Mouse (Mus musculus) embryonic facial prominence, embryonic 10.5 days (tissue): Measurements from ENCODE around the gene Gm20696. TPM values are rescaled to one million over a fixed set of nuclear protein-coding genes. Genes with fewer than 3 reads are reported as not detected.

Experiments
- DNase-seq: peaks from one replicate; pipeline ENCODE4 v3.0.0-alpha.2; 2017; ENCODE audit warnings: low spot score
- H3K27ac ChIP-seq: fragments of 300-500 bp; sonication (generic); replicated peaks from 2 replicates; pipeline ENCODE4 v1.5.1; 2016; ENCODE audit warnings: mild to moderate bottlenecking
- H3K27me3 ChIP-seq: fragments of 300-500 bp; sonication (generic); replicated peaks from 2 replicates; pipeline ENCODE4 v1.6.1; 2016; ENCODE audit warnings: low read depth, mild to moderate bottlenecking; ENCODE audit not compliant: poor library complexity, severe bottlenecking
- H3K36me3 ChIP-seq: fragments of 300-500 bp; sonication (generic); replicated peaks from 2 replicates; pipeline ENCODE4 v1.6.1; 2016; ENCODE audit warnings: mild to moderate bottlenecking, moderate library complexity
- H3K4me1 ChIP-seq: fragments of 300-500 bp; sonication (generic); 2 replicates; pipeline ENCODE4 v1.6.1; 2016
- H3K4me3 ChIP-seq: fragments of 300-500 bp; sonication (generic); 2 replicates; pipeline ENCODE4 v1.5.1; 2016; ENCODE audit warnings: mild to moderate bottlenecking, moderate library complexity
- H3K9me3 ChIP-seq: fragments of 300-500 bp; sonication (generic); 2 replicates; pipeline ENCODE4 v1.6.1; 2016; ENCODE audit warnings: mild to moderate bottlenecking
- WGBS: fragments of 180-500 bp; shearing (Covaris S2); methylation state at CpG from one replicate; pipeline ENCODE4 v1.1.7; 2016; 5-methylcytosine and 5-hydroxymethylcytosine counted together
- polyA plus RNA-seq: library from polyadenylated mRNA; unstranded; fragments of >200 nt; fragmentation: Nextera tagmentation; extraction: Ambion mirVana; gene quantifications from 2 replicates; pipeline ENCODE4 v1.2.1, GENCODE M21; 2016

The Gm20696 gene
- polyA plus RNA-seq, 1 experiment from 2014 or later: 4.5 TPM

DNA sequence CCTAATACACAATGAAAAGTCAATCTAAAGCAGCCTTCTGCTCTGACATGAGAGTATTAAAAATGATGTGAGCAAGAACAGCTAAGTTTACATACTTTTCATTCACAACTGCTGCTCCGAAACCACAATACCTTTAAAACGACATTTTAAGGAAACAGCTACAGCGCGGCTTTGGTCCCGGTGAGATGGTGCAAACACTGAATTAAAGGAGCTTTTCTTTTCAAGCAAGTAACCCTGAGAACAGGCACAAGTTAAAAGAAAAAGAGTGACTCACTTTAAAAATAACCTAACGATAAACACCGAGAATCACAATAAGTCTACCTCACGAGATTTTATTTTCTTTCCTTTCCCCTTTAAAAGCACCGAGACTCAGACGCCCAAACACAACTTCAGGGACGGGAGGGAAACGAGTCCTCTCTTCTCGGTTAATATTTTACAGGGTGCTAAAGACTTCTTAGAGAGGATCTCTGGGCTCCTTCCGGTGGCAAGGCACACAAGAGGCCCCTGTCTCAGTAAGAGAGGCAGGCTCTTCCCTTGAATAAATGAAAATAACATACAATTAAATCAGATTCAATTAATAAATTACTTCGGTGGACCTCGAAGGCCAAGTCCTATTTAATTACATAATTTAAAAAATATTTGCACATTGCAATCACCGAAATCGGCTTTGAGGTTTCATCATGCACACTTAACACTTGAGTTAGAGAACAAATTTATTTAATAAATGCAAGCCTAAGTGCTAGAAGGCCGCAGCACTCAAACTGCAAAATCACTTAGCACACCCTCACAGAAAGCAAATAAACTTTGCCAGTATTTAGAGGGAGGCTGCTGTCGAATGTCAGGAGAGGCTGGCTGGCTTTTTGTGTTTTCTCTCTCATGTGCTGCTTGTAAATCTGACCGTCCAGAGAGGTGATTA, 391.0 kb downstream of the Gm20696 start:
- DNase-seq: no peak
- 68% methylated on average over 21 of the region's 21 CpGs for WGBS
- peaks cover 51% of the 10 kb centered on the region for H3K4me1 ChIP-seq

GRCm38 (mm10) chr6:99274667-99275066, 391.9 kb downstream of the Gm20696 start:
- H3K4me3 ChIP-seq: no peak overlapping the region
- no peaks in the 10 kb centered on the region for H3K9me3 ChIP-seq
- no peaks in the 10 kb centered on the region for H3K27me3 ChIP-seq
- no peak overlapping the region for H3K27ac ChIP-seq
- no peaks in the 10 kb centered on the region for H3K36me3 ChIP-seq
- H3K4me1 ChIP-seq: peaks cover 60% of the 10 kb centered on the region
- no peak for DNase-seq
- WGBS: 92% methylated on average over 5 of the region's 5 CpGs

More for the DNA sequence above, 391.0 kb downstream of the Gm20696 start:
- H3K27me3 ChIP-seq: no peaks in the 10 kb centered on the region
- H3K36me3 ChIP-seq: no peaks in the 10 kb centered on the region
- no peak overlapping the region for H3K27ac ChIP-seq
- no peak overlapping the region for H3K4me3 ChIP-seq
- H3K9me3 ChIP-seq: no peaks in the 10 kb centered on the region

GRCm38 (mm10) chr6:99274222-99274621, 392.4 kb downstream of the Gm20696 start:
- no peaks in the 10 kb centered on the region for H3K9me3 ChIP-seq
- H3K27me3 ChIP-seq: no peaks in the 10 kb centered on the region
- 78% methylated on average over 6 of the region's 6 CpGs for WGBS
- H3K36me3 ChIP-seq: no peaks in the 10 kb centered on the region
- DNase-seq: no peak
- 0 out of 2 replicates have a peak overlapping the region, but pooled peaks have one; percentile 40 for H3K27ac ChIP-seq
- H3K4me3 ChIP-seq: no peak overlapping the region
- peaks cover 63% of the 10 kb centered on the region for H3K4me1 ChIP-seq

DNA sequence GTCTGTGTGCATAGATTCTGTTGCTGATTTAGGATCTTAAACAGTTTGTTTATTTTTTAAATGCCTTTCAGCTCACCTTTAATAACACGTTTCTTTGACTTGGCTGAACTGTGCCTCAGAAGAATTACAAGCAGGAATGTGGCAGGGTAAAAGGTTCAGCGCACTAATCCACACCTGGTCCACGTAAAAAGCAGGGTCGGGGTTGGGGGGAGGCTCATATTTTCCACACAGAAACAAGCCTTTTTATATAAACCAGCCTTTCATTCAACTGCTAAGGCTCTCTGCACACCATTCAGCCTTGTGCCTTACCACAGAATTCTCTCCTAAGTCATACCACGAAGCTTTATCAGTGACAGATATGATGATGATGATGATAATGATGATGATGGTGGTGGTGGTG, 393.4 kb downstream of the Gm20696 start:
- 57% methylated on average over 5 of the region's 5 CpGs for WGBS
- no peak for DNase-seq
- no peak overlapping the region for H3K27ac ChIP-seq
- H3K36me3 ChIP-seq: no peaks in the 10 kb centered on the region
- H3K9me3 ChIP-seq: no peaks in the 10 kb centered on the region
- no peaks in the 10 kb centered on the region for H3K27me3 ChIP-seq
- H3K4me1 ChIP-seq: peaks cover 72% of the 10 kb centered on the region
- no peak overlapping the region for H3K4me3 ChIP-seq

DNA sequence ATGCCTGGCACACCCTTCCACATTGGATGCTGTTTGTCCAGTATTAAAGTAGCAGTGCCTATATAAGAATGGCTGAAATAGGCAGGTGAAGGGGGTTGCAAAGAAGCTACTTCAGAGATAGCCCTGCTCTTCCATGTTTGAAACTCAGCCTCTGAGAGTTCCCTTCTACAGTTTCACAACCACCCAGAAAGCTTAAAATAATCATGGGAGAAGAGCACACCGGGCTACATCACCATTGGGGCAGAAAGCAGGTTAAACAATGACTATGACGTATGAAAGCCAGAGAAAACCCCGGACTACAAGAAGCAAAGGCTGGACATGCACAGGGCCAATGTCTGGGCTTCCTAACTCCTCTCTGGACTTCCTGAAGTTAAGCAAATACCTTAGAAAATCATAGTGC, 394.4 kb downstream of the Gm20696 start:
- Histone ChIP-seq H3K9me3 (no peaks in the 10 kb centered on the region), H3K4me3 (no peak overlapping the region), H3K27ac (no peak overlapping the region), H3K27me3 (no peaks in the 10 kb centered on the region), H3K36me3 (no peaks in the 10 kb centered on the region), H3K4me1 (peaks cover 79% of the 10 kb centered on the region)
- DNase-seq: no peak
- 86% methylated on average over 3 of the region's 3 CpGs for WGBS

DNA sequence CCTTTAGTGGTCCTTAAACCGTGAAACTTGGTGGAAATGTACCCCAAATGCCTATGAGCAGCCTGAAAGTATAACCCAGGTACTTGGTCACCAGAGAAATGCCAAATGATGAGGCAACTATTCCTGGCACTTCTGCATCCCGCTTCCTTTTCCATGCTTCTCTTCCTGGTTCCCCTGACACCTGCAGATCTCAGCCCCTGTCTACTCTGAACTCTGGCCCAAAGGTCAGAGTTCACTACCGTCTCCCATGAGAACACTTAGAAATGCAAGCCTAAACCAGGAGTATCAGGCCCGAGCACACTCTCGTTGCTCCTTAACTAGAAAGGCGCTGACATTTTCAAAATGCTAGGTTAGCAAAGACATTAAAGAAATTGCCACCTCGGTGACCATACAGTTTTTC, 394.9 kb downstream of the Gm20696 start:
- Histone ChIP-seq H3K36me3 (no peaks in the 10 kb centered on the region), H3K4me3 (no peak overlapping the region), H3K27me3 (no peaks in the 10 kb centered on the region), H3K4me1 (peaks cover 83% of the 10 kb centered on the region), H3K27ac (no peak overlapping the region), H3K9me3 (no peaks in the 10 kb centered on the region)
- WGBS: 63% methylated on average over 7 of the region's 7 CpGs
- no peak for DNase-seq

GRCm38 (mm10) chr6:99269921-99270320, 396.7 kb downstream of the Gm20696 start:
- H3K4me1 ChIP-seq: peaks cover 91% of the 10 kb centered on the region
- no peaks in the 10 kb centered on the region for H3K9me3 ChIP-seq
- 69% methylated on average over 6 of the region's 6 CpGs for WGBS
- DNase-seq: no peak
- no peak overlapping the region for H3K27ac ChIP-seq
- H3K27me3 ChIP-seq: no peaks in the 10 kb centered on the region
- no peaks in the 10 kb centered on the region for H3K36me3 ChIP-seq
- H3K4me3 ChIP-seq: no peak overlapping the region

DNA sequence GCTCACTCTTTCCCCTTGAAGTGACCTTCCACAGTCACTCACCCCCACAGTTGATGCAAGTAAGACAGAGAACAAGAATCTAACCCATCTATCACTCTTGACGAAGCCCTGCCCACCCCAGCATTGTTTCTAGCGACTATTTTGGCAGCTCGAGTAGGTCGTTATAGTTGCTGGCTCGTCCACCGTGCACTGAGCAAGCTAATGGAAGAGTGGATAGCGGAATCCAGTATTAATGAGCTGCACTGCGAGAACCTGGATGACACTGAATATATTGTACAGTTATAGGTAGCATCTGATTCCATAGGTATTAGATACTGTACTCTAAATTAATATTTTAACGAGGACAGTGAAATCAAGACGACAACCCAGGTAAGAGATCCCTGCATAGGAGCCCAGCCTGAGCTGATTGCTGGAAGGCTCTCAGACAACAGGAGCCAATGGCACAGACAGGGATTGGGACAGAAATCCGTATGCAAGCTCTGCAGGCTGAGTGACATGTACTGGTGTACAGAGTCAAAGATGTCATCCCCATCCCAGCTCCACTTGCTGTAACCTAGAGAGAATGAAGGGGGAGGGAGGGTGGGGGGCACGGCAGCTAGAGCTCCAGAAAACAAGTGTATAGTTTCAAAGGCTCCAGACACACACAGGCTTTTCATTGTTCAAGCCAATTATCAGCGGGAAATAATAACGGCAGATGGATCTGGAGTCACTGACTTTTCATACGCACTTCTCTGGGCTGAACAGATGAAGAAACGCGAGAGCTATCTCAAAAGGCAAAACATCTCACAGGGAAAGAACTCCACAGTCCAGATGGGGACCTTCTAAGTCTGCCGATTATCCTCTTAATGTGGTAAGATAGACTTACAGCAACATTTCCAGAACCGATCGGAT, 398.2 kb downstream of the Gm20696 start:
- 63% methylated on average over 20 of the region's 20 CpGs for WGBS
- Histone ChIP-seq H3K9me3 (no peaks in the 10 kb centered on the region), H3K4me3 (no peak overlapping the region), H3K36me3 (no peaks in the 10 kb centered on the region), H3K27ac (no peak overlapping the region; the same call in 1 of the 2 replicates), H3K4me1 (peaks cover 92% of the 10 kb centered on the region), H3K27me3 (peaks cover 12% of the 10 kb centered on the region)
- no peak for DNase-seq

DNA sequence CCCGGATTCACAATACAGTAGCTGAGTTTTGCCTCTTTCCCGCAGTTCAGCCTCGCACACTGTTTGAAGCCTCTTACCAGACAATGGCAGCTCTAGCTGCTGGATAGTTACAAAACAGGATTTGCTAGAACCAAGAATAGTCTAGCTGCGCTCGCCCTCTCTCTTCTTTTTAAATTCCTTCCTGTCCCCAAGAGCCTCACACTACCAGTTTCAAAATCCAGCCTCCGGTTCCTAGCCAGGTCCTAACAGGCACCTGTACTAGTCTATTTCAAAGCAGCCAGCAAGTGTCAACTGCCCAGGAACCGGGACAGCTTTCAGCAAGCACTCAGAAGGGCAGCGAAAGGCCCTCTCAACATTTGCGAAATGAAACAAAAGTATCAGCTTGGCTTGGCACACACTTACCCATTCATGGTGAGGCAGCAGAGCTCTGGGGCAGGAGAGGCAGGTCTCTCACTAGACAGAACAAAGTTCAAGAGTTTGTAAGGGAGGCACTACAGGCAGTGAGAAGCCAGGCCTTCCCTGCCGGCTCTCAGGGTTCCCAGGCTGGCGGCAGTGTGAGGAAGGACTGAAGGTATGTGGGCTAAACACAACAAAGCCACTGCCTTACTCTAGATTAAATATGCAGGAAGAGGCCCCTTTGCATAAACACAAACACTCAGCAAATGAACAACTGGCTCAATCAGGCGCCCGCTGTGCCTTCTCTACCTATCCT, 400.5 kb downstream of the Gm20696 start:
- no peaks in the 10 kb centered on the region for H3K9me3 ChIP-seq
- H3K27ac ChIP-seq: peak overlapping the region; percentile 71
- peaks cover 12% of the 10 kb centered on the region for H3K27me3 ChIP-seq
- 14% methylated on average over 13 of the region's 13 CpGs for WGBS
- peak; percentile 44 for DNase-seq
- H3K4me1 ChIP-seq: peaks cover 92% of the 10 kb centered on the region
- peak overlapping the region; percentile 31 for H3K4me3 ChIP-seq
- no peaks in the 10 kb centered on the region for H3K36me3 ChIP-seq

DNA sequence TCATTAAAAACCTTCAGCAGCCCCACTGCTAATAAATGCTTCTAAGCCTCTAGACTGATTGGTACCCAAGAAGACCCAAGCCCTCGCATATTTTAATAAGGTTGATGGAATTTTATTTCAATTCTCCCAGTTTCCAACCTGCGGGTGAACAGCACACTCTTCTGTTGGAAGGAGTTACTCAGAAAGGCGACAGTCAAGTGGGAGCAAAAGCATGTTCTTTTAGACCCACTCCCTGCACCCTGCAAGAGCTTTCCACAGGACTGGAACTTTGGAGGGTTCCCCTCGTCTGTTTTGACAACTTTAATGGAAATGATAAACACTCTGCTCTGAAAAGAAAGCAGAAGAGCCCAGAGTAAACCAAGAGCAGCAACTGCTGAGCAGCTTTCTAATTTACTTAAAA, 401.4 kb downstream of the Gm20696 start:
- Histone ChIP-seq H3K4me1 (peaks cover 90% of the 10 kb centered on the region), H3K36me3 (no peaks in the 10 kb centered on the region), H3K9me3 (no peaks in the 10 kb centered on the region), H3K27ac (0 out of 2 replicates have a peak overlapping the region, but pooled peaks have one; percentile 71), H3K4me3 (no peak overlapping the region), H3K27me3 (peaks cover 12% of the 10 kb centered on the region)
- DNase-seq: no peak
- WGBS: 26% methylated on average over 4 of the region's 4 CpGs

- H3K27ac ChIP-seq: peak overlapping the region; percentile 44; the same call in 1 of the 2 replicates
These were observed 402.2 kb downstream of the Gm20696 start for GRCm38 (mm10) chr6:99264192-99265093.

More at GRCm38 (mm10) chr6:99264192-99265093, 402.2 kb downstream of the Gm20696 start:
- WGBS: 31% methylated on average over 13 of the region's 13 CpGs
- no peak for DNase-seq
- no peak overlapping the region for H3K4me3 ChIP-seq
- H3K36me3 ChIP-seq: no peaks in the 10 kb centered on the region
- peaks cover 12% of the 10 kb centered on the region for H3K27me3 ChIP-seq
- peaks cover 83% of the 10 kb centered on the region for H3K4me1 ChIP-seq
- no peaks in the 10 kb centered on the region for H3K9me3 ChIP-seq
